Mouse (Mus musculus) spleen, adult 2 months (tissue): ENCODE measurements around the gene Syt7.

ENCODE experiments used
- CTCF ChIP-seq: fragments of 200-500 bp; IDR thresholded peaks from 2 replicates; pipeline ENCODE4 v1.5.1; 2011; ENCODE audit warnings: mild to moderate bottlenecking, inconsistent platforms; ENCODE audit not compliant: insufficient read depth, insufficient read length, insufficient replicate concordance; ENCODE audit errors: extremely low read depth
- POLR2A ChIP-seq: fragments of 200-500 bp; IDR thresholded peaks from 2 replicates; pipeline ENCODE4 v1.6.1; 2011; ENCODE audit warnings: low read depth, low read length, inconsistent platforms

GRCm38 (mm10) chr19:10367802-10368201, 21.1 kb upstream of the Syt7 start:
- no peak for TF ChIP-seq POLR2A
- no peak for TF ChIP-seq CTCF
